Mouse (Mus musculus) heart, embryonic 11.5 days (tissue): Measurements from ENCODE around the gene Ddx51. TPM values are rescaled to one million over a fixed set of nuclear protein-coding genes. Genes with fewer than 3 reads are reported as not detected.

Experiments
- ATAC-seq: fragments of 200-750 bp; cut with Nextera tagmentation; replicated peaks from 2 replicates; pipeline ENCODE4 v1.8.0; 2017; ENCODE audit warnings: moderate library complexity; ENCODE audit not compliant: insufficient number of reproducible peaks, low FRiP score, low TSS enrichment
- H3K27ac ChIP-seq: fragments of 300-500 bp; sonication (generic); 2 replicates; pipeline ENCODE4 v1.5.1; 2014; ENCODE audit warnings: mild to moderate bottlenecking, low read depth, low read length
- H3K27me3 ChIP-seq: fragments of 300-500 bp; sonication (generic); 2 replicates; pipeline ENCODE4 v1.6.1; 2014; ENCODE audit warnings: mild to moderate bottlenecking, low read length, mixed read lengths; ENCODE audit not compliant: control insufficient read depth, insufficient read depth
- H3K36me3 ChIP-seq: fragments of 300-500 bp; sonication (generic); 2 replicates; pipeline ENCODE4 v1.6.1; 2014; ENCODE audit warnings: mild to moderate bottlenecking, low read length, moderate library complexity, mixed read lengths; ENCODE audit not compliant: control insufficient read depth, insufficient read depth
- H3K4me1 ChIP-seq: fragments of 300-500 bp; sonication (generic); 2 replicates; pipeline ENCODE4 v1.6.1; 2014; ENCODE audit warnings: low read length; ENCODE audit not compliant: control insufficient read depth, insufficient read depth
- H3K4me2 ChIP-seq: fragments of 300-500 bp; sonication (generic); 2 replicates; pipeline ENCODE4 v1.6.1; 2014; ENCODE audit warnings: mild to moderate bottlenecking, moderate library complexity
- H3K4me3 ChIP-seq: fragments of 300-500 bp; sonication (generic); 2 replicates; pipeline ENCODE4 v1.5.1; 2014; ENCODE audit warnings: low read depth, low read length
- H3K9ac ChIP-seq: fragments of 300-500 bp; sonication (generic); 2 replicates; pipeline ENCODE4 v1.6.1; 2014; ENCODE audit warnings: mild to moderate bottlenecking, low read depth, low read length, moderate library complexity
- H3K9me3 ChIP-seq: fragments of 300-500 bp; sonication (generic); replicated peaks from 2 replicates; pipeline ENCODE4 v1.6.1; 2016; ENCODE audit warnings: low read length; ENCODE audit not compliant: control insufficient read depth
- WGBS: fragments of 180-500 bp; shearing (Covaris S2); extraction: QIAGEN DNeasy Blood & Tissue Kit; methylation state at CpG from one replicate; pipeline ENCODE4 v1.1.7; 2014; ENCODE audit not compliant: insufficient replicate concordance; 5-methylcytosine and 5-hydroxymethylcytosine counted together
- microRNA-seq: library from miRNA; unstranded; fragments of <30 nt; microRNA quantifications from one replicate; pipeline ENCODE4, GENCODE M21; 2016; ENCODE audit warnings: borderline number of aligned reads
- polyA plus RNA-seq: library from polyadenylated mRNA; unstranded; fragments of >200 nt; fragmentation: Nextera tagmentation; extraction: Ambion mirVana; gene quantifications from 2 replicates; pipeline ENCODE4 v1.2.1, GENCODE M21; 2014

The Ddx51 gene
- polyA plus RNA-seq, 1 experiment from 2014 or later, result 22.0 TPM

GRCm38 (mm10) chr5:110682041-110682440, 28.8 kb downstream of the Ddx51 start:
- WGBS, result 93% methylated on average over 8 of the region's 8 CpGs
- Histone ChIP-seq H3K27me3 (no peaks in the 10 kb centered on the region), H3K4me3 (no peak overlapping the region), H3K9me3 (no peaks in the 10 kb centered on the region), H3K27ac (no peak overlapping the region), H3K4me2 (no peak overlapping the region), H3K36me3 (peaks cover 32% of the 10 kb centered on the region), H3K9ac (no peak overlapping the region), H3K4me1 (no peaks in the 10 kb centered on the region)
- ATAC-seq, result no peak

- no peak overlapping the region for H3K27ac ChIP-seq
- H3K9ac ChIP-seq, result no peak overlapping the region
- peaks cover 37% of the 10 kb centered on the region for H3K36me3 ChIP-seq
- no peaks in the 10 kb centered on the region for H3K9me3 ChIP-seq
- no peak overlapping the region for H3K4me2 ChIP-seq
- ATAC-seq, result no peak
- H3K4me3 ChIP-seq, result no peak overlapping the region
- H3K27me3 ChIP-seq, result no peaks in the 10 kb centered on the region
- 87% methylated on average over 4 of the region's 4 CpGs for WGBS
- no peaks in the 10 kb centered on the region for H3K4me1 ChIP-seq
These were observed 45.4 kb downstream of the Ddx51 start for GRCm38 (mm10) chr5:110698617-110699016.

- Histone ChIP-seq H3K4me1 (no peaks in the 10 kb centered on the region), H3K27me3 (no peaks in the 10 kb centered on the region), H3K9ac (no peak overlapping the region), H3K9me3 (no peaks in the 10 kb centered on the region), H3K4me3 (no peak overlapping the region), H3K27ac (no peak overlapping the region), H3K4me2 (no peak overlapping the region), H3K36me3 (peaks cover 42% of the 10 kb centered on the region)
- ATAC-seq, result no peak
- 50% methylated on average over 1 of the region's 1 CpGs for WGBS
These were observed 50.8 kb downstream of the Ddx51 start for GRCm38 (mm10) chr5:110704004-110704403.

GRCm38 (mm10) chr5:110709256-110709655, 56.0 kb downstream of the Ddx51 start:
- Histone ChIP-seq H3K4me2 (no peak overlapping the region), H3K4me1 (no peaks in the 10 kb centered on the region), H3K9ac (no peak overlapping the region), H3K27me3 (no peaks in the 10 kb centered on the region), H3K4me3 (no peak overlapping the region), H3K27ac (no peak overlapping the region), H3K36me3 (peaks cover 32% of the 10 kb centered on the region), H3K9me3 (no peaks in the 10 kb centered on the region)
- WGBS, result 90% methylated on average over 4 of the region's 4 CpGs
- no peak for ATAC-seq

Small RNA genes within 50 kb of the gene (microRNA-seq; reads per million reads assigned to microRNA genes)
- 0.95 reads per million, percentile 12 among the genes with 10 or more reads in this experiment for gene Mir7026

Other genes with a start within 250 kb of the Ddx51 start
- 8.1 and 10.2 TPM in 2 replicates for gene Fbrsl1, start 204.9 kb upstream of the Ddx51 start, polyA plus RNA-seq
- gene Galnt9, start 109.1 kb upstream of the Ddx51 start, polyA plus RNA-seq, result not detected in 2 replicates
- 35.8 and 41.7 TPM in 2 replicates for gene Noc4l, start within 50 bp of the Ddx51 start, polyA plus RNA-seq
- 29.2 and 30.4 TPM in 2 replicates for gene Ep400, start 117.3 kb downstream of the Ddx51 start, polyA plus RNA-seq
- 19.6 and 23.2 TPM in 2 replicates for gene Pus1, start 127.2 kb downstream of the Ddx51 start, polyA plus RNA-seq
- 17.1 and 18.7 TPM in 2 replicates for gene Ulk1, start 156.6 kb downstream of the Ddx51 start, polyA plus RNA-seq
- 30.2 and 32.6 TPM in 2 replicates for gene Hscb, start 186.3 kb downstream of the Ddx51 start, polyA plus RNA-seq
- 20.9 and 27.1 TPM in 2 replicates for gene Chek2, start 186.5 kb downstream of the Ddx51 start, polyA plus RNA-seq
- 8.1 and 9.4 TPM in 2 replicates for gene Ttc28, start 226.4 kb downstream of the Ddx51 start, polyA plus RNA-seq